12 mouse cellular contexts compared by ENCODE assay signal in the genomic region with DNA sequence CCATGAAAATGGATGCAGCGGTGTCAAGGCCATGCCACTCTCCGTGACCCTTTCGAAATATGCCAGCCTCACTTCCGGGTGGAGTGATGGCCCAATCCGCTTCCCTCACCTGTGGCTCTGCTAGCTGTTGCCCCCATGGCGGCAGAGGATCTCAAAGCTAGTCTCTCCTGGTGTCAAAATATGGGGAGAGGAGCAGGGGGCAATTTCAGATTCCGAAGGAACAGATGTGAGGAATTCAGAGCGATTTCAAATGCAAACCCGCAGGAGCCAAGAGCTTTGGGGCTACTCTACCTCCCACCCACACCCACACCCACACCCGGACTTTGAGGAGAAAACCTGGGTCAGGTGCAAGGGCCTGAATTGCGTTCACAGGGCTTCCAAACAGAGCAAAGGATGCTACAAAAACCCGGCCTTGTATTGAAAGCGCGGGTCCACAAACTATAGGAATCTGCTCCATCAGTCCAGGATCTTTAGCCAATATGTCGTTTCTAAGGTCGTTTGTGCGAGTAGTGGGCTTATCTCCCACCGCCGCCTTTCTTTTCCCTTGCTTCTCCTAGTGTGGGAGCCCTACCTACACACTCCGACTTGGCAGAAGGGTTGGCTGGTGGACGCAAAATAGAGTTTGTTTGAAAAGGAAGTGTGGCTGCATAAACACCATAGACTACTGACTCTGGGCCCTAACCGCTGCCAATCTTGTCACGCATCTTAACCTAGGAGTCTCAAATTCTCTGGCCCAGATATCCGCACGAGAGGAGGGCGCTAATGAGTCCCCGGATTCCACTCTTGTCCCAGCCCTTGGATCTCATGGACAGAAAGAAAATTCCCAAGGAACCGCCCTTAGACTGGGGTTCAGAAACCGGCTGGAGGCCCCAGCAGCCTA. TPM values are rescaled to one million over a fixed set of nuclear protein-coding genes. Genes with fewer than 3 reads are reported as not detected.
DNase-seq lines count a peak whose midpoint lies in the region; ATAC-seq and TF ChIP-seq lines count a peak whose summit lies in the region.
"Had no signal": no experiment of that assay in that cellular context is flagged by ENCODE, and none has a peak within 500 bp of the region (broad histone marks: within the 10 kb centered on the region; RNA-seq: fewer than 3 reads in every experiment).

No protein-coding gene starts in this region.

- H3K36me3 ChIP-seq in forebrain, embryonic 11.5 days (ENCODE audit: control insufficient read depth, insufficient read depth, low read length), result no peaks in the 10 kb centered on the region
- H3K36me3 ChIP-seq in forebrain, embryonic 16.5 days (ENCODE audit: control insufficient read depth, insufficient read depth), result no peaks in the 10 kb centered on the region
- no peaks in the 10 kb centered on the region for H3K36me3 ChIP-seq in midbrain, embryonic 10.5 days
- H3K36me3 ChIP-seq in midbrain, postnatal 0 days (ENCODE audit: insufficient read depth, low read length), result no peaks in the 10 kb centered on the region
- no peaks in the 10 kb centered on the region for H3K36me3 ChIP-seq in stomach, embryonic 15.5 days
- H3K36me3 ChIP-seq: midbrain, embryonic 15.5 days had no signal

- DNase-seq in forebrain, embryonic 11.5 days (ENCODE audit: low spot score), result peak; percentile 55
- DNase-seq in midbrain, embryonic 10.5 days (ENCODE audit: low spot score), result peak; percentile 56
- no peak for DNase-seq in midbrain, postnatal 0 days (ENCODE audit: low spot score)
- peak; percentile 68 to 71 for DNase-seq in heart, postnatal 10 days
- DNase-seq in frontal cortex, postnatal 10 days (ENCODE audit: low spot score in 2 of 2), result no peak
- no peak for DNase-seq in cerebellum, adult 11-12 months
- DNase-seq: kidney, adult 9 months had no signal

- H3K4me1 ChIP-seq in forebrain, embryonic 11.5 days (replicated peaks; ENCODE audit: control insufficient read depth, insufficient read depth, low read length), result peaks cover 7% of the 10 kb centered on the region; the same call in 1 of the 2 replicates
- H3K4me1 ChIP-seq in forebrain, embryonic 16.5 days (replicated peaks; ENCODE audit: control insufficient read depth, insufficient read depth, low read length), result peaks cover 7% of the 10 kb centered on the region
- H3K4me1 ChIP-seq in midbrain, embryonic 10.5 days, result peaks cover 24% of the 10 kb centered on the region
- no peaks in the 10 kb centered on the region for H3K4me1 ChIP-seq in midbrain, postnatal 0 days (ENCODE audit: insufficient read depth, low read length)
- peaks cover 9% of the 10 kb centered on the region; the same call in 1 of the 2 replicates for H3K4me1 ChIP-seq in stomach, embryonic 15.5 days

- ATAC-seq in forebrain, embryonic 11.5 days (replicated peaks; ENCODE audit: low FRiP score), result no peak
- no peak for ATAC-seq in forebrain, embryonic 16.5 days
- no peak for ATAC-seq in midbrain, postnatal 0 days (ENCODE audit: low FRiP score)
- ATAC-seq in stomach, embryonic 15.5 days (ENCODE audit: insufficient read depth, low FRiP score, low read depth), result no peak
- ATAC-seq: Patski had no signal

- H3K4me3 ChIP-seq in forebrain, embryonic 11.5 days (ENCODE audit: low read depth, low read length), result no peak overlapping the region
- H3K4me3 ChIP-seq in forebrain, embryonic 16.5 days (replicated peaks; ENCODE audit: low read length), result no peak overlapping the region
- H3K4me3 ChIP-seq in midbrain, embryonic 10.5 days, result peak overlapping the region; percentile 32
- H3K4me3 ChIP-seq in midbrain, postnatal 0 days (ENCODE audit: low read depth, low read length), result no peak overlapping the region
- peak overlapping the region; percentile 35 for H3K4me3 ChIP-seq in stomach, embryonic 15.5 days (replicated peaks)

- no peak overlapping the region; the same call in 1 of the 2 replicates for H3K4me2 ChIP-seq in forebrain, embryonic 11.5 days (ENCODE audit: low read depth, low read length, severe bottlenecking)
- no peak overlapping the region for H3K4me2 ChIP-seq in forebrain, embryonic 16.5 days (ENCODE audit: low read length)
- H3K4me2 ChIP-seq in midbrain, postnatal 0 days (ENCODE audit: low read depth, low read length, poor library complexity, severe bottlenecking), result no peak overlapping the region
- H3K4me2 ChIP-seq in stomach, embryonic 15.5 days, result peak overlapping the region; percentile 57

- H3K9me3 ChIP-seq in forebrain, embryonic 11.5 days (ENCODE audit: control insufficient read depth, low read length), result no peaks in the 10 kb centered on the region
- no peaks in the 10 kb centered on the region for H3K9me3 ChIP-seq in forebrain, embryonic 16.5 days (ENCODE audit: control insufficient read depth, low read length)
- no peaks in the 10 kb centered on the region for H3K9me3 ChIP-seq in midbrain, embryonic 10.5 days (replicated peaks)
- H3K9me3 ChIP-seq in midbrain, postnatal 0 days (ENCODE audit: low read length), result no peaks in the 10 kb centered on the region
- H3K9me3 ChIP-seq in stomach, embryonic 15.5 days, result no peaks in the 10 kb centered on the region
- H3K9me3 ChIP-seq: midbrain, embryonic 15.5 days had no signal

- WGBS in forebrain, embryonic 11.5 days, result 2% methylated on average over 29 of the region's 29 CpGs
- 1% methylated on average over 29 of the region's 29 CpGs for WGBS in forebrain, embryonic 16.5 days
- WGBS in midbrain, embryonic 10.5 days, result under 1% methylated on average over 29 of the region's 29 CpGs
- WGBS in midbrain, postnatal 0 days, result 2% methylated on average over 29 of the region's 29 CpGs
- 15% methylated on average over 29 of the region's 29 CpGs for WGBS in stomach, embryonic 15.5 days

- TF ChIP-seq CTCF in midbrain, postnatal 0 days (IDR thresholded peaks at IDR 0.05), result no peak

- H3K9ac ChIP-seq in forebrain, embryonic 11.5 days (ENCODE audit: low read length), result no peak overlapping the region
- no peak overlapping the region for H3K9ac ChIP-seq in forebrain, embryonic 16.5 days (replicated peaks; ENCODE audit: low read depth, low read length)
- H3K9ac ChIP-seq in midbrain, postnatal 0 days (replicated peaks; ENCODE audit: low read length, poor library complexity, severe bottlenecking), result no peak overlapping the region
- no peak overlapping the region for H3K9ac ChIP-seq in stomach, embryonic 15.5 days
- H3K9ac ChIP-seq: midbrain, embryonic 15.5 days had no signal

- H3K27ac ChIP-seq in forebrain, embryonic 11.5 days (ENCODE audit: low read depth, low read length), result no peak overlapping the region
- H3K27ac ChIP-seq in forebrain, embryonic 16.5 days (ENCODE audit: low read length), result no peak overlapping the region
- no peak overlapping the region for H3K27ac ChIP-seq in midbrain, embryonic 10.5 days (replicated peaks)
- H3K27ac ChIP-seq in midbrain, postnatal 0 days (ENCODE audit: low read depth, low read length), result no peak overlapping the region
- peak overlapping the region; percentile 78 for H3K27ac ChIP-seq in stomach, embryonic 15.5 days
- H3K27ac ChIP-seq: midbrain, embryonic 15.5 days had no signal

- H3K27me3 ChIP-seq in forebrain, embryonic 11.5 days (ENCODE audit: control insufficient read depth, insufficient read depth, low read length), result peaks cover 93% of the 10 kb centered on the region
- peaks cover 79% of the 10 kb centered on the region for H3K27me3 ChIP-seq in forebrain, embryonic 16.5 days (replicated peaks; ENCODE audit: control insufficient read depth, insufficient read depth, low read length)
- H3K27me3 ChIP-seq in midbrain, embryonic 10.5 days (ENCODE audit: low read depth, poor library complexity, severe bottlenecking), result peaks cover 100% of the 10 kb centered on the region
- peaks cover 85% of the 10 kb centered on the region for H3K27me3 ChIP-seq in midbrain, postnatal 0 days (ENCODE audit: insufficient read depth, low read length)
- H3K27me3 ChIP-seq in stomach, embryonic 15.5 days (replicated peaks), result peaks cover 41% of the 10 kb centered on the region; the same call in 1 of the 2 replicates
- H3K27me3 ChIP-seq: Patski had no signal

- intact Hi-C loops in heart, postnatal 10 days (cut with DNase I), result no loop called here

RNA-seq across cellular contexts. Expression of gene Hand2, which starts 6.7 kb away (rescaled TPM):
- not detected in 2 replicates for polyA plus RNA-seq in forebrain, embryonic 11.5 days (2014; fragmentation: Nextera tagmentation; extraction: Ambion mirVana)
- polyA plus RNA-seq in forebrain, embryonic 16.5 days (2015; fragmentation: Nextera tagmentation; extraction: Ambion mirVana), result not detected in 2 replicates
- not detected in 2 replicates for polyA plus RNA-seq in midbrain, embryonic 10.5 days (2016; fragmentation: Nextera tagmentation; extraction: Ambion mirVana)
- total RNA-seq in midbrain, postnatal 0 days (2014; rRNA removed), result not detected in 2 replicates
- polyA plus RNA-seq in midbrain, postnatal 0 days (2015; fragmentation: Nextera tagmentation; extraction: Ambion mirVana), result not detected in 2 replicates
- total RNA-seq in heart, postnatal 10 days (2021), result 10 to 100 TPM; 52.5 to 58.9 TPM
- polyA plus RNA-seq in stomach, embryonic 15.5 days (2015; fragmentation: Nextera tagmentation; extraction: Ambion mirVana), result 9.4 and 9.8 TPM in 2 replicates
- total RNA-seq: left cerebral cortex, postnatal 25 days had no signal
- polyA plus RNA-seq: midbrain, embryonic 15.5 days had no signal

Comparison
In these comparisons a context has a peak if more than half of its experiments do, and no peak if none do; other contexts are left out.
1. DNase-seq: peak in forebrain, embryonic 11.5 days (single experiment), midbrain, embryonic 10.5 days (single experiment) and heart, postnatal 10 days (2 of 2); none in midbrain, postnatal 0 days (single experiment), frontal cortex, postnatal 10 days (0 of 2) and cerebellum, adult 11-12 months (single experiment).
2. H3K4me3 ChIP-seq: peak in midbrain, embryonic 10.5 days (single experiment) and stomach, embryonic 15.5 days (single experiment); none in forebrain, embryonic 11.5 days (single experiment), forebrain, embryonic 16.5 days (single experiment) and midbrain, postnatal 0 days (single experiment).
3. RNA of gene Hand2, which starts 6.7 kb away (polyA plus RNA-seq): 9.4 to 9.8 TPM in stomach, embryonic 15.5 days; not detected in forebrain, embryonic 11.5 days, not detected in forebrain, embryonic 16.5 days, not detected in midbrain, embryonic 10.5 days and not detected in midbrain, postnatal 0 days; every median in the first group is over 10 times any median in the second.